In the genomic region with DNA sequence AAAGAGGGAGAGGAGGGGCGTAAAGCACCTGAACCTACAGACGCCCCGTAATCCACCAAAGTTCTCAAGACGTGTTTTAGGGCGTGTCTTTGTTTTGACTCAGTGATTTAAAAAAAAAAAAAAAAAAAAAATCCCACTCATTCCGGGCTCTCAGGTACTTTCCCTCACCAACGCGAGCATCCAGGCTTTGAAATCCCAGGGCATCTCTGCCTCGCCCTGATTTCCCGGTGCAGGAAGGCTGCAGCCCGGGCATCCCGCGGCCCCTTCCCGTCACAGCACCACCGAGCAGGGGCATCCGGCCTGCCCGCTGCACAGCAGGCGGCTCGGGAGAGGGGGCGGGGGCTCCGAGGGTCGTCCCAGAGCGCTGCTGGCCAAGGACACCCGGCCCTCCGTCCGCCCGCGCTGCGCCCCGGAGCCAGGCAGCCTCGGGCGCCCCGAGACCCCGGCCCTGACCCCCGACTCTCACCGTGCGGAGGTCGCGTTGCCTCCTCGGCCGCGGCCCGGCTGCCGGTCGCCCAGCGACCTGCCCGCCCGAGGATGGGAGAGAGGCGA, we compare ENCODE assay signal across 8 mouse cellular contexts. TPM values are rescaled to one million over a fixed set of nuclear protein-coding genes. Genes with fewer than 3 reads are reported as not detected.
DNase-seq lines count a peak whose midpoint lies in the region; ATAC-seq and TF ChIP-seq lines count a peak whose summit lies in the region.

No protein-coding gene starts in this region.

- peak overlapping the region; percentile 58 for H3K4me2 ChIP-seq in forebrain, postnatal 0 days (ENCODE audit: low read depth)

- 4% methylated on average over 48 of the region's 49 CpGs for WGBS in forebrain, postnatal 0 days

- H3K4me1 ChIP-seq in forebrain, postnatal 0 days (ENCODE audit: insufficient read depth), result peaks cover 6% of the 10 kb centered on the region; the same call in 1 of the 2 replicates
- H3K4me1 ChIP-seq in testis, adult 2 months (ENCODE audit: control insufficient read depth, insufficient read depth, low read length), result peaks cover 2% of the 10 kb centered on the region; the same call in 1 of the 2 replicates

- TF ChIP-seq POLR2A in testis, adult 2 months (IDR thresholded peaks at IDR 0.05; ENCODE audit: control insufficient read depth, low read depth, low read length), result no peak

- no peaks in the 10 kb centered on the region for H3K27me3 ChIP-seq in forebrain, postnatal 0 days (ENCODE audit: insufficient read depth, low read length)
- H3K27me3 ChIP-seq in testis, adult 2 months (ENCODE audit: control insufficient read depth, insufficient read depth, low read length), result no peaks in the 10 kb centered on the region

- intact Hi-C loops in left cerebral cortex, postnatal 4 days (cut with DNase I), result no loop called here

- no peaks in the 10 kb centered on the region for H3K9me3 ChIP-seq in forebrain, postnatal 0 days (ENCODE audit: low read length)

- no peak for TF ChIP-seq CTCF in forebrain, postnatal 0 days (IDR thresholded peaks at IDR 0.05; ENCODE audit: low read depth)
- no peak for TF ChIP-seq CTCF in testis, adult 2 months (IDR thresholded peaks at IDR 0.05; ENCODE audit: control insufficient read depth, insufficient read depth, insufficient replicate concordance, low read depth, low read length)

- no peaks in the 10 kb centered on the region for H3K36me3 ChIP-seq in forebrain, postnatal 0 days (ENCODE audit: insufficient read depth)
- H3K36me3 ChIP-seq in testis, adult 2 months (ENCODE audit: control insufficient read depth, insufficient read depth, low read length), result no peaks in the 10 kb centered on the region

- H3K27ac ChIP-seq in forebrain, postnatal 0 days (ENCODE audit: low read depth, low read length), result peak overlapping the region; percentile 81
- peak overlapping the region; percentile 80 for H3K27ac ChIP-seq in testis, adult 2 months (ENCODE audit: control insufficient read depth, insufficient read depth, low read depth, low read length)

- H3K9ac ChIP-seq in forebrain, postnatal 0 days, result peak overlapping the region; percentile 92

- DNase-seq in kidney, adult 8-10 months, result peak; percentile 38 to 42
- DNase-seq in kidney, adult 11 months, result no peak
- peak; percentile 67 for DNase-seq in R1 (ENCODE audit: low read depth, low spot score)
- no peak for DNase-seq in forebrain, postnatal 0 days
- DNase-seq in left cerebral cortex, postnatal 4 days, result peak; percentile 53
- no peak for DNase-seq in urinary bladder, adult 2 months (ENCODE audit: low spot score)

- peak overlapping the region; percentile 93 for H3K4me3 ChIP-seq in forebrain, postnatal 0 days (ENCODE audit: low read depth, low read length)
- peak overlapping the region; percentile 91 for H3K4me3 ChIP-seq in testis, adult 2 months (ENCODE audit: control insufficient read depth, low read depth, low read length)

- ATAC-seq in forebrain, postnatal 0 days, result peak; percentile 75
- ATAC-seq in megakaryocyte progenitor cell, adult 5-6 weeks (replicated peaks; ENCODE audit: poor library complexity), result 0 out of 2 replicates have a peak, but pooled peaks have one; percentile 23

RNA-seq across cellular contexts. Expression of a gene that starts 0.4 kb away (rescaled TPM):
- total RNA-seq in forebrain, postnatal 0 days (2014; rRNA removed), result 88.8 and 98.3 TPM in 2 replicates
- polyA plus RNA-seq in forebrain, postnatal 0 days (2015; fragmentation: Nextera tagmentation; extraction: Ambion mirVana), result 73.1 and 101 TPM in 2 replicates
- total RNA-seq in left cerebral cortex, postnatal 4 days (2021), result 100 to 1,000 TPM; 123 to 124 TPM
- 9.6 and 10.4 TPM in 2 replicates for total RNA-seq in megakaryocyte progenitor cell, adult 5-6 weeks (2015)
- total RNA-seq in megakaryocyte progenitor cell, adult 5-6 weeks (2017), result 5.6 and 12.3 TPM in 2 replicates
- polyA plus RNA-seq in testis, adult 2 months (2012; rRNA removed), result 149 and 164 TPM in 2 replicates
- 31.5 and 44.1 TPM in 2 replicates for polyA plus RNA-seq in urinary bladder, adult 2 months (2012; rRNA removed)

Comparison
In these comparisons a context has a peak if more than half of its experiments do, and no peak if none do; other contexts are left out.
1. DNase-seq: peak in kidney, adult 8-10 months (2 of 2), R1 (single experiment) and left cerebral cortex, postnatal 4 days (single experiment); none in kidney, adult 11 months (single experiment), forebrain, postnatal 0 days (single experiment) and urinary bladder, adult 2 months (single experiment).